Mouse (Mus musculus): ENCODE data around the gene Gm30737. TPM values are rescaled to one million over a fixed set of nuclear protein-coding genes. Genes with fewer than 3 reads are reported as not detected.
"Not testable (repeated sequence)": the region's sequence is repeated elsewhere in the genome, so short reads cannot be mapped to it uniquely, and the experiment has no call there.

Gm30737 gene
- polyA plus RNA-seq (2016; fragmentation: Nextera tagmentation; extraction: Ambion mirVana), result not detected in 2 replicates

DNA sequence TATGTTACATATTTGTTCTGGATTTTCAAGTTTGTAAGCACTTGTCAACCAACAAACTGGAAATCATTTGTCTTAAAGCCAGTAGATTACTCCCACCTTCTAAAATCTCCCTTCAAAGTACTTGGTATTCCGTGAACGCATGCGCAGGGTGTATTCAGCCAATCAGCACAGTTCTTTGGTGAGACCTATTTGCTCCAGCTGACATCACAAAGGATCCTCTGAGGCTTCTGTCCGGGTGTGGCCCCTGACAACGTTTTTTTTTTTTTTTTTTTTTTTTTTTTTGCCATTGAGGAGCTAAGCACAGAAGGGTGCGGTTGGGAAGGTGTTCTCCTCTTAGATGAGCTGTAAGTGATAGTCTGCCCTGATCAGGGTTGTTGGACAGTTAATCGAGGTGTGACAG, at the start of gene Gm30737:
Gene Gm30737, plus strand, starts transcription at position 301 of the 400 bp plus-strand sequence.
- H3K27me3 ChIP-seq (ENCODE audit: low read depth, poor library complexity, severe bottlenecking); H3K9me3 ChIP-seq (replicated peaks); H3K36me3 ChIP-seq; DNase-seq (ENCODE audit: low spot score); H3K27ac ChIP-seq (replicated peaks); H3K4me1 ChIP-seq; H3K4me3 ChIP-seq: not testable (repeated sequence)
- whole genome bisulfite sequencing, result no CpG with 5 or more reads among the region's 7 CpGs
